Mouse (Mus musculus): ENCODE results near the gene Acbd4.

Acbd4 gene

DNA sequence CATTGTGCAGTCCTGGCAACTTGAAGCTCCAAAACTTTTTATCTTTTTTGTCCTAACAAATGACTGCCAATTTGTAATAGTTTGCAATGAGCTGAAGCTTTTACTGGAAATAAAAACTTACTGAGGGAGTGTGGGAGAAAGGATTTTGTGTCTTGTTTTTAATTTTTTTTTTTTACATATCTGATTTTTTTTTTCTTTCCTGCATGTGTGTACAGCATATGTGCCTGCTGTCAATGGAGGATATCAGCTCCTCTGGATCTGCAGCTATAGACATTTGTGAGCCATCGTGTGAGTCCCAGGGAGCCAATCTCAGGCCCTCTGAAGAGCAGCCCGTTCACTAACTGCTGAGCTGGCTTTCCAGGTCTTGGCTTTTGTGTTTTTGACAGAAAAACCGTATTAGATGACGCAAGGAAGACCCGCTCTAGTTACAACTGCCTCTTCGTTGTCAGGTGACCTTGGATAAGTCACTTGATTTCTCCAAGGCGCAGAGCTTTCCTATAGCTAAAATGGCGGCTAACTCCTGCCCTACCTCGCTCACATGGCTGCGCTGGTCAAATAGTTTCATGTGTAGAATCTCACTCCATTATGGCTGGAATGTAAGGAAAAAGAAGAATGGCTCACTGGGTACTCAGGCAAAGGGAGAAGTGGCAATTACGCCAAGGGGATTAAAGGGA lies 12.9 kb downstream of the Acbd4 start:
- peak; percentile 36 for DNase-seq (ENCODE audit: low read depth)

DNA sequence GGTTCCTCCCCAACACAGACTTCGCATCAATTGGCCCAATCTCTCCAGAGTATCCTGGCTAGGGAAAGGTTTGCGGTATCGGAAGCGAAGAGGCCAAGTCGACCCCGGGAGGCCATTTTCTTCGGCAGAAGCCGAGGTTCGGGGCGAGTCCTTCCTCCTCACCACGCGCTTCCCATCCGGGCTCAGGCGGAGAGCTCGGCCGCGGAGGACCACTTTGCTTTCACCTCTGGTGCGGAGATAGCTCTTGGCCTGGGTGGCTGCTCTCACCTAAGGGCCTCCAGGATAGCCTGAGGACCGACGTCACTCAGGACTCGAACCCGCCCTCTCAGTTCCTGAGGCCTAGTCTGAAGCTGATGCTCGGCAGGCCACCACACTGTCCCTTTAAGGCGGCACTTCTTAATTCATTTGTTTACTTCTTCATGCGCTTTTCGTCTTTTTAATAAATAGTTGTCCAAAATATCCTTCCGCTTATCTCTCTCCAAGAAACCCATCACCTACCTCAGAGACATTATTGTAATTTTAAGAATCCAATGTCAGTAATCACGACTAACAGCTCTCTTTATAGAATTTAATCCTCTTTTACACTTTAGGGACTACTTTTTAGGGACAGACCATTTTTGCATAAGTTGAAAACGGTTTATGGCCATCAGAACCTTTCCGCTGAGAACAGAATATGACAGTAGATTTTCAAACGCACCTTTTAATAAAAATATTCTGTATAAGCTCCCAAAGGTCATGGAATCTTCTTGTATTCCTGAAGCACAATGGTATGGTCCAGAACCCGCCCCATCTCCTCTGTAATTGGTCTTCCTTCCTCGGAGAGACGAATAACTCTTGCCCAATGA lies 13.9 kb downstream of the Acbd4 start:
- no peak for DNase-seq (ENCODE audit: low read depth)

DNA sequence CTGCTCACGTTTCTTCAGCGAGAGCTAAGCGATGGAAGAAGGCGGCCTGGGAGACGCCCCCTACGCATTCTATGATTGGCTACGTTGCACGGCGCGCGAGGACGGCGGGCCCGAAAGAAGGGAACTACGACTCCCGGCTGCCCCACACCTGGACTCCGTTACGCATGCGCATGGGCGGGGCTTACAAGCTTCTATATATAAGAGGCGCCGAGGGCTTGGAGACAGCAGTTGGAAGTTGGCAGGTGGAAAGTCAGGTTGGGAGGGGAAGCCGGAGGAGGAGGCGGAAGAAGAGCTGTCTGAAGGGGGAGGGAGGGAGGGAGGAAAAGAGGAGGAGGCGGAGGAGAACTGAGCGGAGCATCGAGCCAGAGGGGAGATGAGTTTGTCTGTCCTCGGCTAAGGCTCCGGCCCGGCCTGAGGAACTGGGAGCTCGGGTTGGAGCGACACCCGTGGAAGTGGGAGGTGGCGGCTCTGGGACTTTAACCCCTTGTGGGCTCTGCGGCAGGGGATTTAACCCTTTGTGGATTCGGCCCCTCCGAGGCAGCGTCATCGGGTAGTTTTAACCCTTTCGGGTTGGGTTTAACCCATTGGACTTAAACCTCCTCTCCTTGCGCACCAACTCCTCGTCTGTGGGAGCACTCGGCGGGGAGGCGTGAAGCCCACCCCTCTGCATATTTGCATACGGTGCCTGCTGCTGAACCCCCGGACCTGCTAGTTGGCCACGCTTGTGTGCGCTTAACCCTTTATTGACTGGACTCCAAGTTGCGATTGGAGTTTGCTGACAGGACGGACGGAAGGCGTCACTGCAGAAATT lies 14.7 kb downstream of the Acbd4 start, which contains the start of gene Hexim1:
TSS of gene Hexim1 (plus strand) at position 224 of the 811 bp plus-strand sequence.
- DNase-seq (ENCODE audit: low read depth): peak; percentile 100

DNA sequence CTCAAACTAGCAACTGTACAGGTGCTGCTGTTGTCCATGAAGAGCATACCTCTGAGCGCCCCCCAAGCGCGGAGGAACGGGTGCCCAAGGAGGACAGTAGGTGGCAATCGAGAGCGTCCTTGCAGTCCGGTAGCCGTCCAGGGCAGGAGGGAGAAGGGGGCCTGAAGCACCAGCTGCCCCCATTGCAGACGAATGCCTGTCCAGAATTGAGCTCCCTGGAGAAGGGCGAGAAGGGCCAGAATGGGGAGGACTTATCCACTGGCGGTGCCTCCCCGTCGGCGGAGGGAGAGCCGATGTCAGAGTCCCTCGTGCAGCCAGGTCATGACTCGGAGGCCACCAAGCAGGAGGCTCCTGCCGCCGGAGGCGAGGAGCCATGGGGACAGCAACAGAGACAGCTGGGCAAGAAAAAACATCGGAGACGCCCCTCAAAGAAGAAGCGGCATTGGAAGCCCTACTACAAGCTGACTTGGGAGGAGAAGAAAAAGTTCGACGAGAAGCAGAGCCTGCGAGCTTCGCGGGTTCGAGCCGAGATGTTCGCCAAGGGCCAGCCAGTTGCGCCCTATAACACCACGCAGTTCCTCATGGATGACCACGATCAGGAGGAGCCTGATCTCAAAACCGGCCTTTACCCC lies 15.6 kb downstream of the Acbd4 start:
- DNase-seq (ENCODE audit: low read depth): peak; percentile 82

DNA sequence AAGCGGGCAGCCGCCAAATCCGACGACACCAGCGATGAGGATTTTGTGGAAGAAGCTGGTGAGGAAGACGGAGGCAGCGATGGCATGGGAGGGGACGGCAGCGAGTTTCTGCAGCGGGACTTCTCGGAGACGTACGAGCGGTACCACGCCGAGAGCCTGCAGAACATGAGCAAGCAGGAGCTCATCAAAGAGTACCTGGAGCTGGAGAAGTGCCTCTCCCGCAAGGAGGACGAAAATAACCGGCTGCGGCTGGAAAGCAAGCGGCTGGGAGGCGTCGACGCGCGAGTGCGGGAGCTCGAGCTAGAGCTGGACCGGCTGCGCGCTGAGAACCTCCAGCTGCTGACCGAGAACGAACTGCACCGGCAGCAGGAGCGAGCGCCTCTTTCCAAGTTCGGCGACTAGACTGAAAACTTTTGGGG lies 16.1 kb downstream of the Acbd4 start:
- peak; percentile 71 for DNase-seq (ENCODE audit: low read depth)

DNA sequence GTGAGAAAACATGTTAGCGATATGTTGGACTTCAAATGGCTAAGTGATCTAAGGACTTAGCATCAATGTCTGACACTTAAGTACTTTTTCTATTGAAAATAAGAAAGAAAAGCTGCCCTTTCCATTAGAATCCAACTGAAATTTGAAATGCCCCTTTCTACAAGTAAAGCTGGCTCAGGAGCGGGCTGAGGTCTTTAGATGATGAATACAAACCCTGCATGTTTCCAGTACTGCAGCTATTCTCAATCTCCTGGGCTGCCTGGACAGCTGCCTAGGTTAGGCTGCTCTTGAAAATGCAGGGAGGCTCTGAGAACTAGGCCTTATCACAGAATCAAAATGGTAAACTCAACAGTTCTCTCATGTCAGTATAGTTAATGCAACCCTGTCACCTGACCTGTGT lies 17.4 kb downstream of the Acbd4 start:
- DNase-seq (ENCODE audit: low read depth): no peak

DNA sequence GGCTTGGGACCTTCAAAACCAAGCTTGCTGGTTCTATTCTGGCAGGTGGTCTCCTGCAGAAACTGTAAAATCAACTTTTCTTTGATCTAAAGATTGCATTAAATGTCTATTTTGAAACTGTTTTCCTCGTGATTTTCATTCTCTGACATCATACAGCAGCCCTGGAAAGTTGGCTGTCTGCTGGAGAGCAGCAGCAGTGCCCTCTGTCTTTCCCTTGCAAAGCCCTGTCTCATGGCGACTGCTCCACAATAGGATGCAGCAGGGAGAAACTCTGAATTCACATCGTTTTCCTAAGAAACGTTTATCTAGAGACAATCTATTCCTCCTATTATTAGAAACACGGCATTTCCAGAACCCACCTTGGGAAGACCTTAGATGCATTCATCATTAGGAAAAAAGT lies 18.1 kb downstream of the Acbd4 start:
- DNase-seq (ENCODE audit: low read depth): no peak

DNA sequence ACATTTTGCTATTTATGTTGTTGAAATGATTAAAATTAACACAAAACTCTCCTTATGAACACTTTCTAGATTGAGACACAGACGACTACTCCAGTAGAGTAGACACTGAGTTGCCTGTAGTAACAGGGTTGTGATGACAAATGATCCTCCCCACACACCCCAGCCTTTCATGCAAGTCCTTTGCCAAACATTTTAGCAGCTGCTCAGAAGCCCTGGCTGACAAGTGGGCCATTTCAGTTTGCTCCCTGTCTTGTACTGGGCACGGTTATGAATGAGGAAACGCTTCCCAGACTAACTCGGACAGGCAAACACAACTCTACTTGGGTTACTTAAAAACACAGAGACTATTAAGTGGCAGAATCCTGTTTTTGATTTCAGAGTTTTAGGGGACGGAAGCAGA lies 18.8 kb downstream of the Acbd4 start:
- DNase-seq (ENCODE audit: low read depth): no peak

DNA sequence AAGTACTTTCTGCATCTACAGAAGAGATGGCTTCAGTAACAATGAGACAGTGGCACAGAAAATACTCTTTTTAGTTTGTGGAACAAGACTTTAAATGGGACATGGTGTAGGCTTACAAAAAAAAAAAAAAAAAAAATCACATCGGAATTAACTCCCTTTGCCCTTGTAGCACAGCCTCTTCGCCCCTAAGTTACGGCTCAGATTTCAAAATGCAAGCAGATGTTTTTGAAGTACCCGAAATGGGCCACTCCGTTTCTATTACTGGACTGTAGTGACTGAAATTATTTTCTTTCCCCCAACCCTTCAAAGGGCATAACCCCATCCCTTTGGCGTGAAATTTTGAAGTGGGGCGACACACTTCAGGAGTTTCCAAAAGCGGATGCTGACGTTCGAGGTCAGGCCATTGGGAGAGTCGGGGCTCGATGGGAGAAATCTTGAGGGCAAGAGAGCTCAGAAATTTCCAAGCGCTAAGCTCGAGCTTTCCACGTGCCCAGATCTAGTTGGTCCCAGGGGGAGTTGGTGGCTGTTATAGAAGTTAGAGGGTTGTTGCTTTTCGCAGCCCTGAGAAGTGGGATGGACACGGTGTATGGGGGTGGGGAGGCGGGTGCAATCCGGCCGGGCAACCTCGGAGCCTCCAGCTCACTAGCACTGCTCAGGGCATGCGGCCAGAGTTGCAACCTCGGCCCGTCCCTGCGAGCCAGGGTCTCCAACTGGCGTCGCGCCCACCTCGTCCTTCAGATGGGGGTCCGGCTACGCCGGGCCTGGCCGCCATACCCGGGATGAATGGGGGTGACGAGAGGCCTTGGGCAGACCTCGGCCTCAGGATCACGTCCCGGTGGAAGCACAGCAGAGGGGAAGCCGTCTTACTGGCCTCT lies 30.5 kb downstream of the Acbd4 start, which contains the start of gene Hexim2:
TSS of gene Hexim2 (plus strand) at position 729 of the 875 bp plus-strand sequence.
- peak; percentile 77 for DNase-seq (ENCODE audit: low read depth)

DNA sequence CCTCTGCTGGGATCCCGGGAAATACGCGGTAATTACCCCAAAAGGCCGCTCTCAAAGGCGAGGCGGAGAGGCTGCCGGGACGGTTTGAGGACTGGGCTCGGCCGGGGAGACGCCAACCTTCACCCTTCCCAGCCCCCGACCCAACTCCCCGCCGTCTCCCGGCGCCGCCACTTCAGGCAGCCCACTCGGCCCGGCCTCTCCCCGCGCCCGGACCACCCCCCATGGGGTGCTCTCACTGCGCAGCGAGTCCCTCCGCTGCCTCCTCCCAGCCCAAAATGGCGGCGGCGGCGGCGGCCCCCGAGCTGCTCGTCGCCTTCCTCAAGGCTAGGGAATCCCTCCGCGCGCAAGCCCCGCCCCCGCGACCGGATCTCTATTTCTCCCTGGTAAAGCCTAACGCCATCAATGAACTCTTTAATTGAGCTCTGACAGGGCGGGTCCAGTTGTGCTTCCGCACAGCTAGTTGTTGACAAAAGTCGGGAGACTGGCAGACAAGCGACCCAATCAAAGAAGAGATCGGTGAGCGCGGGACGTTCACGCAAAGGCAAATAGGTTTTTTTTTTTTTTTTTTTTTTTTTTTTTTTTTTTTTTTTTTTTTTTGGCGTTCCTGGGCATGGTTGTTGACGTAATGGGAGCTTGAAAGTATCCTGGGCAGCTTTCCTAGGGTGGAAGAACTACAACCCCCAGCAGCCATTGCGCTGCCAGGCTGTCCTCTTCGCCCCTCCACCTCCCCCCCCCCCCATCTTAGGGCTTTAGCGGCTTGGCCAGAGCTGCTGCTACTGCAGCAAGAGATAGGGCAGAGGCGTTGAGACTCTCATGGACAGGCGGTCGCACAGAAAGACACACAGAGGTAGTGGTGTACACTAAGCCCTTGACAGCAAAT lies 31.3 kb downstream of the Acbd4 start:
- peak; percentile 100 for DNase-seq (ENCODE audit: low read depth)

DNA sequence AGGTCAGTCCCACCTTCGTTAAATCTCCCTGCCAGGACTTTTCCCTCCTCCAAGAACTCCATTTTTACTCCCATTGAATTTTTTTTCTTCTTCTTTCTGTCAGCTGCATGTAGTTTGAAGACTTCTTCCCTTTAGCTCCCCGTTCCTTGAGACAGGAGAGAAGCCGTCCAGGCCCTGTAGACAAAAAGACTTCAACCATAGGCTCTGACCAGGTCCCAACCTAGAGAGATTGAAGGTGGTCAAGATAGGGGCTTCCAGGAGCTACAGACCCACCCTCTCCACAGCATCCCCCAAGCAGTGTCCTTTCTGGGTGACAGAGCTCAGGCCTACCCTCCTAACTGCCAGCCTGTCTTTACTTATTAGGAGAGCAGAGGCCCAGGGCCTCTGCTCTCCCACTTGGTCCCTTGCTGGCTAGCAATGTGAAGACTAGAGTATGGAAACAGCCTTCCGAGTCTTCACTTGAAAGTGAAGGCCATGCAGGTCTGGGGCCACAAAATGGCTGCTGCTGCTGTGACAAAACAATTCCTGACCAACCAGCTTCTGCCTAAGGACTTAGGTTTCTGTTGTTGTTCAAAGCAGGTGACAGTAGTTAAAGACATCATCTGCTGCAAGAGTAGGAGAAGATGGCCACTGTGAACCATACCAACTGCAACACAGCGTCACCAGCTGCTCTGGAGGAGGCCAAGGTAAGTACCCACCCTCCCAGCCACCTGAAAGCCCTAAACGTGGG lies 32.1 kb downstream of the Acbd4 start:
- DNase-seq (ENCODE audit: low read depth): peak; percentile 59

DNA sequence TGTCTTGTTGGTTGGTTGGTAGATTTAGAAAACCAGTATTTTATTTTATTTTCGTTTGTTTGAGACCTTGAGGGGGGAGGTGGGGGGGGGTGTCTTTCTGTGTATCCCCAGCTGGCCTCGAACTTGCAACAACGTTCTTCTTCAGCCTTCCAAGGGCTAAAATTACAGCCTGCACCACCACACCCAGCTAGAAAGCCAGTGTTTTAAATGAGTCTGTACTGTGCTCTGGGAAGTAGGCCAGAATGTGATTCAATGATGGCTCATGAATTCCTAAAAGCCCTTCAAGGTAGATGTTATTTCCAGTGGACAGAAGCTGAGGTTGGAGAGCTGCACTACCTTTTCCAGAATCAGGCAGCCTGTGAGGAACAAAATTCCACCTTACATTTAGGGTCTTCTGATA lies 32.7 kb downstream of the Acbd4 start:
- DNase-seq (ENCODE audit: low read depth): no peak

DNA sequence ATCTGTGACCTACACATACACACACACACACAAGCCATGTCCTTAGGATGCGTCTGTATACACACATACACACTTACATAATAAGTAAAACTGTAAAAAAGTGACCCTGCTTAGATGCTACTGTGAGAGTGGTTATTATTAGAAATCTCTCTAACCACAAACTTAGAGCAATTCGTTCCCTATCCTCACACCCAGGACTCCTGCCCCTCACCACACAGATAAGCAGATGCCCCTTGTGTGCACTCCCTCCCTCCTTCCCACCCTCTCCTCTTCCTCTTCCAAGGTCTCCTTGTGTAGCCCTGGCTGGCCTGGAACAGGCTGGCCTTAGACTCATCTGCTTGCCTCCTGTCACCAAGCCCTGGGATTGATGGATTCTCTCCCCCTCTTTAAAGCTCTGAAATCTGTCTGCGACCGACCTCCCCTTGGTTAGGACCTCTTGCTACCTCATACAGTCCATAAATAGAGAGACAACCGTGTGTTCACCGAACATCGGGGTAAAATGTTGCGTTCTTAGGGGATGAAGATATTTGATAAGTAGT lies 34.6 kb downstream of the Acbd4 start:
- DNase-seq (ENCODE audit: low read depth): no peak

DNA sequence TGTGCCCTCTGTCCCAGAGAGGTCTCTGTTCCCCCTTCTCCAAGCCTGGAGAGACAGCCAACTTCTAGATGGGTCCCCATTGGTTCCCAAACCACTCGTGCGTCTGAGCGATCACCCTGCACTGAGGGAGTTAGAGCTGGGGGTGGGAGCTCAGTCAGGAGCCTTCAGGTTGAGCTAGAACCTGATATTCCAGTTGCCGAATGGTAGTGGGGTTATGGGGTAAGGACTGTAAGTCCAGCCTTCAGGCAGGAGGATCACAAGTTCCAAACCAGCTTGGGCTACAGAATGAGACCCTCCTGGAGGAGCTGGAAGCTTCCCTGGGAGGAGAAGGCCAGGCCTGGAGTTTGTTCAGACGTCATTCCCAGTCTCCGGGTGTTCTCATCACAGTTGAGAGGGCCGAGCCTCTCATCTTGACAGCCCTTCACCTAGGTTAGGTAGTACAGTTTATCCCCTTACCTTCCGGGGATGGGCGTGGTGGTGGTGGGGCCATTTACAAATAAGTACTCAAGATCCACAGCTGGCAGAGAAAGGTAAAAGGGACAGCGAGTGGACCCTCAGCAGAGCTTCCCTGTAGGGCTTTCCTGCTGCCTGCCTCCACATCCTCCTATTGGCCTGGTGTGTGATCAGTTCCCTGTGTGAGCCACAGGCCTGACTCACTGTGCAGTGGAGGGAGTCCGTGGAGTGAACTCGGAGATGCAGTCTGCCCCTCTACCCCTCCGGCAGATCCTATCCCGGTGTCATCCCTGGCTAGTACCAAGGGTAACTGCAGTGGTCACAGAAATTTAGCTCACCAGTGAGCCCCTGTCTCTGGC lies 38.7 kb downstream of the Acbd4 start:
- DNase-seq (ENCODE audit: low read depth): no peak

DNA sequence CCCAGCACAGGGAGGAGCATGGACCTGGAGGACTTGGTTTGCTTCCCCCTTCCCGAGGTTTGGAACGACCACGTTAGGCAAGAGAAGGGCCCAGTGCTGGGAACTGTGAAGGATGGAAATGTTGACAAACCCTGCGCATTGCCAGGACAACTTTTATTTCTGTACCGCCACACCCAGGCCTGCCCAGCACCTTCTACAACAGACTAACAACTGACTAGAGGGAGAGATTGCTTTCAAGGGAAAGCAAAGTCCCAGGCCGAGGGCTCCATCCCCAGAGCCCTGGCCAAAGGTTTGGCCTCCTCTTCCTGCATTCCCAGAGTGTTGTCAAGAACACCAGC lies 39.2 kb downstream of the Acbd4 start:
- DNase-seq (ENCODE audit: low read depth): no peak

DNA sequence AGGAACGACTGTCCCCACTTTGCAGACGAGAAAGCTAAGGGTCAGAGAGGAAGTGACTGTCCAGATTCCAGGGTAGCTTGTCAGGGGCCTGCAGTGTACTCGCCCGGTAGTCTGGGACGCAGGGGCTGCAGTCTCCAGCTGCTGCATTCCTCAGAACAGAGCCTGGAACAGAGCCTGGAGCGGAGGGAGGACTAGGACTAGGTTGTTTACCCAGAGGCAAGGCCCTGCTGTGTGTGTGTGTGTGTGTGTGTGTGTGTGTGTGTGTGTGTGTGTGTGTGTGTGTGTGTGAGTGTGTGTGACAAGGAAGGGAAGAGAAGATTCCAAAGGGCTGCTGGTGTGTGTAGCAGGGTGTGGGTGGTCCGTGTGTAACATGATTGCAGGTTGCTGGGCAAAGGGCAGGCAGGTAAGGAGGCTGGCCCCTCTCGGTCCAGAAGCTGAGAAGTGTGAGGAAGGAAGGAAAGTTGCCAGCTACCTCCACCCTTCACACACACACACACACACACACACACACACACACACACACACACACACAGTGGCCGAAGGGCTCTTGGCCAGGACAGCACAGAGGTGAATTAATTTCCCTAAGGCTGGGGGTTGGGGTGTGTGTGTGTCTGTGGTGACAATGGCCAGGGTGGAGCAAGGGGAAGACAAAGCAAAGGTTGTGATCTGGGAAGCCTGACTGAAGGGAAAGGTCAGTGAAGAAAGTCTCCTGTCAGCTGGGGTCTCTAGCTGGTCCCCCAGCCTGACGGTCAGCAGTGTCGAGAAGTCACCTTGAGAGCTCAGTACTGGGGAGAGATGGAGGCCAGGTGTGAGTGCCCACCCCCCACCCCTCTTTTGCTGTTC lies 39.8 kb downstream of the Acbd4 start:
- no peak for DNase-seq (ENCODE audit: low read depth)

DNA sequence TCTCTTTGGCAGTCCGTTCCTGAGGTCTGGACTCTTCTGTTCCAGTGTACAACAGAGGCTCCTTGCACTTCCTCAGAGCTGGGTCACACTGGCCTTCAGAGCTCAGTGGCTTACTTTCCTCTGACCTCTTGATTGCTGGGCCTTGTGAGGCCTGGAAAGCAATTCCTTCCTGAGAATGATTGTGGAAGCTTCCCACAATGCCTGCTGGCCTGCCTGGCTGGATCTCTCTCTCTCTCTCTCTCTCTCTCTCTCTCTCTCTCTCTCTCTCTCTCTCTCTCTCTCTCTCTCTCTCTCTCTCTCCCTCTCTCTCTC lies 40.4 kb downstream of the Acbd4 start:
- no peak for DNase-seq (ENCODE audit: low read depth)

Data from induced T-regulatory cell, adult 2 months (primary cell).